Mouse (Mus musculus): ENCODE measurements around the gene Synrg. TPM values are rescaled to one million over a fixed set of nuclear protein-coding genes. Genes with fewer than 3 reads are reported as not detected.

Synrg gene
- total RNA-seq, 1 experiment from 2014 or later = 18.2 TPM

DNA sequence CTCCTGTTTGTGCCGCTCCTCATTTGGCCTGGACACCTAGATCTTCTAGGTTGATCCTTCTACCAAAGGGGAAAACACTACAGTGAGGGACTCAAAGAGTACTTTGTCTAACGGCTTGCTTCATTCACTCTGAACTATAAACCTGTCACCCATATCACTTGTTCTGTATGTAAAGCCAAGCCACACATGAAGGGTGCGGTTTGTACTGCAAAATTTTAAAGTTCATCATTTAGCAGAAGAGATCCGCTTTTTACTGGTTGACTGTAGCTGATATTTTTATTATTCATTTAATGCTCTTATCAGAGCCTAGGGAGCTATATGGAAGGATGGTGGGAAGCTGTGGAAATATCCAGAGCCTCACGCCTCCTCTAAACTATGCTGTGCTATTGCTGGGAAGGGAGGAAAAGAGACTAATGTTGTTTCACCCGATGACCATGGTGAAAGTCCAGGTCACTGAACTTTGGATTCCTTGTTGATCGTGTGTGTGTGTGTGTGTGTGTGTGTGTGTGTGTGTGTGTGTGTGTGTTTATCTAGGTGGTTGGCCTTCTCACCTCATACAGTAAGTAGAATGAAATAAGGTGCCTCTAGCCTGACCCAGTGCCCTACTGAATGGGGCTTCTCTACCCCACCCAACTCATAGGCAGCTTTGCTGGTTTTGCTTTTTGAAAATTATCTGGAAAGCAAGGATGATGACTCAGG is 52.7 kb downstream of the Synrg start:
- ATAC-seq (replicated peaks; ENCODE audit: insufficient number of reproducible peaks, low FRiP score, low TSS enrichment, poor library complexity, severe bottlenecking) = no peak

DNA sequence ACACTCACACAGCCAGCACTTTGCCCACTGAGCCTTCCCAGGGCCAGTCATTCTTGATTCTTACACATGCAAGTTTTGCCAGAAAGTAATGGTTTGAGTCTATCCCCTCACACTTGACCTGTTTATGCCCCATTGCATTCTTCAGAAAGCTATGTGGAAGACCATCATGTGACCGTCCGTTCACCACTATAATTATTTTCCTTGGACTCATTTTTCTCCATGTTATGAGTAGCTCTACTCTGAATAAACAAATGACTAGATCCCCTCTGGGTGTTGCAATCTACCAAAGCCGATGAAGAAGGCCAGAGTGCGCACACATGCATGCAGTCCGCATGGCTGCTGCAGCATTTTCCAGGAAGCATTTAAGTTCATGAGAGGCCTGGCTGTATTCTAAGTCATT is 63.0 kb downstream of the Synrg start:
- ATAC-seq (replicated peaks; ENCODE audit: insufficient number of reproducible peaks, low FRiP score, low TSS enrichment, poor library complexity, severe bottlenecking) = no peak

DNA sequence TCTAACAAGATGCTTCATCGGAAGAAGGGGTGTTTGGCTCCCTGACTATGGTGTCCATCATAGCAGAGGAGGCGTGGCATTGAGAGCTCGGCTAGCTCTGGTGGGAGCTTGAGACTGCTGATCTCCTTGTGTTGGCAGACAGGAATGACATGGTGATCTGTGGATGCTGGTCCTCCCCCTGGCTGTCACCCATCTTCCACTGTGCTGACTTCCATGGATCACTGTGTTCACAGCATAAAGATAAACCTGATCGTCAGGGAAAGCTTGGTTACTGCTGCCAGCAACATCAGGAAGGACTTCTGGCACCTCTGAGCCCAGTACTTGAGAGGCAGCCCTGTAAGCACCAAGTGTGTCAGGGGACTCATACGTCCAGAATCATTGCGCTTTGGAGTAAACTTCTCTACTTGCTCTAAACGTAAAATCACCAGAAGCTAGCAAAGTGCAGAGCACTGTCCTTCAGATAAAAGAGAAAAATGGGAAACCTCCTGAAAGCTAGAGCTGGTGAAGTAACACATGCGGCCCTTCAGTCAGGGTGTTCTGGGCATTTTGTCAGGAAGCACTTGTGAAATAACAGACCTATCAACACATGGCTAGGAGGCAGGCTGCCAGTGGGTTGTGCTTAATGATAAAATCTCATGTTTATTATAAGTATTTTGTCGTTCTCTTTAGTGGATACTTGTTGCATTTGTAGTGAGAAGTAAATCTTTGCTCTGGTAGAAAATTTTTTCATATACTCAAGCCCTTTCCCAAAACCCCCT is 64.2 kb downstream of the Synrg start:
- no peak for ATAC-seq (replicated peaks; ENCODE audit: insufficient number of reproducible peaks, low FRiP score, low TSS enrichment, poor library complexity, severe bottlenecking)

DNA sequence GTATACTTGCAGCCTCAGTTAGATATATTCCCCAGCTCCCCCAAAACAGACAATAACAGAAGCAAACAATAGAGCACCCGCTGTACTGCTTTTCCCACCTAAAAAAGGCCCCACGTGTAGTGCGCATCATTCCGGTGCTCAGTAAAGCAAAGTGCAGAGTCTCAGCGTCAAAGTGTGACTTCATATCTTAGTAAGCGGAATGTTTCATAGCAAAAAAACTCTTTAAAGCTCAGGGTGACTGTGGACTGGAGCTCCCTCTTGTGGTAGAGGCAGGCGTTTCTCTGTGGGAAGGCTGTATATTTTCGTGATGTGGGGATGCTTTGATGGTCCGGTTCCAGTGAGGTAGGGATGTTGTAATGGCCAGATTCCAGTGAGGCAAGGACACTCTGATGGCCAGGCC is 67.7 kb downstream of the Synrg start:
- no peak for ATAC-seq (replicated peaks; ENCODE audit: insufficient number of reproducible peaks, low FRiP score, low TSS enrichment, poor library complexity, severe bottlenecking)

- ATAC-seq (replicated peaks; ENCODE audit: insufficient number of reproducible peaks, low FRiP score, low TSS enrichment, poor library complexity, severe bottlenecking) = no peak
Observed at GRCm38 (mm10) chr11:84032559-84032958, 68.3 kb downstream of the Synrg start.

DNA sequence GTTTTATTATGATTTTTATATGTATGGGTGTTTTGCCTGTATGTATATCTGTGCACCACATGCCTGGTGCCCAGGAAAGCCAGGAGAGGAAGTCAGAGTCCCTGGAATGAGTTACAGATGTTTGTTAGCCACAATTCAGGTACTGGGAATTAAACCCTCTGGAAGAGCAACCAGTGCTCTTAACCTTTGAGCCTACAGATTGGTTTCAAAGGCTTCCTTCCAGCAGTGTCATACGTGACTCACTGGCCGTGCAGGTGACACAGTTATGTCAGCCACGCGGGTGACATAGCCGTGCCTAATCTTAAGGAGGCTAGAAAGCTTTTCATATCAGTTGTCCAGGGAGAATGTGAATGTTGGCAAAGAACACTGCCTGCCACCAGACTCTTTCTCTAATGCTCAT is 69.4 kb downstream of the Synrg start:
- ATAC-seq (replicated peaks; ENCODE audit: insufficient number of reproducible peaks, low FRiP score, low TSS enrichment, poor library complexity, severe bottlenecking) = no peak

DNA sequence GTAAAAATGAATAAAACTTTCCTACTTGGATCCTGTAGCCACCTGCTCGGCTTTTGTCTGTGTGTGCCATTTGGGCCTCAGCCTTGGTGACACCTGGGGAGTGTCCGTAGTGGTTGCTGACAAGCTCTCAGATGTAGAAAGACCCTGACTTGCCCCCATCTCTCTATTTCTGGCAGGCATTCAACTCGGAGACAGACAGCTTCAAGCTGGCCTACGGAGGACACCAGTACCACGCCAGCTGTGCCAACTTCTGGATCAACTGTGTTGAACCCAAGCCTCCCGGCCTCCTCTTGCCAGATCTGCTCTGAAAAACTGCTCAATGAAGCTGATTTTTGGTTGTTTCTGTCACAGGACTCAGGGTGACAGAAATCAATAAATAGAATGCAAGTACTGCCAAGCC is 76.4 kb downstream of the Synrg start:
- no peak for ATAC-seq (replicated peaks; ENCODE audit: insufficient number of reproducible peaks, low FRiP score, low TSS enrichment, poor library complexity, severe bottlenecking)

GRCm38 (mm10) chr11:84042808-84043762 is 78.9 kb downstream of the Synrg start:
- no peak for ATAC-seq (replicated peaks; ENCODE audit: insufficient number of reproducible peaks, low FRiP score, low TSS enrichment, poor library complexity, severe bottlenecking)

- no peak for ATAC-seq (replicated peaks; ENCODE audit: insufficient number of reproducible peaks, low FRiP score, low TSS enrichment, poor library complexity, severe bottlenecking)
Observed at GRCm38 (mm10) chr11:84044988-84045387, 80.8 kb downstream of the Synrg start.

DNA sequence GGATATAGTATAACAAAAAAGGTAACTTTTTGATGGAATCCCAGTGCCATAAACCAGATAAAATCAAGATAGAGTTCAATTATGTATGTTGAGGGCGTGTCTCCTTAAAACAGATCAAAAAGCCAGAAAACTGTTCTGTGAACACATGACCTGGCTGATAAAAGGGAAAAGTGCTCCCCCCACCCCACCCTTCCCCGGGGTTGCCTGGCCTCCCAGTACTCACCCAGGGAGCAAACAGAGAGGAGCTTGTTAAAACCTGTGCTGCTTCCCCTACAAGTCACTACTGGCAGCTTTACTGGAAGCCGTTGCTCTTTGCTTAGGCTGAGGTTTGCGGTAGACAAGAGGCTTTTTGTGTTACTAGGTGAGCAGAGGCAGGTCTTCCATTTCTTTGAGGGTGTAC is 83.0 kb downstream of the Synrg start:
- no peak for ATAC-seq (replicated peaks; ENCODE audit: insufficient number of reproducible peaks, low FRiP score, low TSS enrichment, poor library complexity, severe bottlenecking)

DNA sequence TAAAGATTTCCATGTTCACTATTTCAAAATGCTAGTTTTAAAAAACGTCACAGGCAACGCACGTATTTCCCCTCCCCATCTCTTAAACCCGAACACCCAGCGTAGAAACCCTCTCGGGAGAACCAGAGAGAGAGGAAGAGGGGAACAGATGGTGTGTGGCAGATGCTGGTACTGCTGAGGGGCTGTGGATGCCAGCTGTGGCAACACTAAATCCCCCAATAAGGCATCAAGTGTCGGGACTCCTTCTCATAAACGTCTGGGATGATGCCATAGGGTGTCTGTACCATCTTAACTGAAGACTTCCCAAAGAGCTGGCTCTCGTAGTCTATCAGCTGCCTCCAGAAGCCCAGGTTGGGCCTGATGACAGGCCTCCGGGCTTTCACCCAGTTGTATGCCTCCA is 84.2 kb downstream of the Synrg start:
- no peak for ATAC-seq (replicated peaks; ENCODE audit: insufficient number of reproducible peaks, low FRiP score, low TSS enrichment, poor library complexity, severe bottlenecking)

- no peak for ATAC-seq (replicated peaks; ENCODE audit: insufficient number of reproducible peaks, low FRiP score, low TSS enrichment, poor library complexity, severe bottlenecking)
Observed at GRCm38 (mm10) chr11:84053055-84053454, 88.8 kb downstream of the Synrg start.

- no peak for ATAC-seq (replicated peaks; ENCODE audit: insufficient number of reproducible peaks, low FRiP score, low TSS enrichment, poor library complexity, severe bottlenecking)
Observed at GRCm38 (mm10) chr11:84053524-84054163, 89.4 kb downstream of the Synrg start.

GRCm38 (mm10) chr11:84057418-84057817 is 93.2 kb downstream of the Synrg start:
- no peak for ATAC-seq (replicated peaks; ENCODE audit: insufficient number of reproducible peaks, low FRiP score, low TSS enrichment, poor library complexity, severe bottlenecking)

DNA sequence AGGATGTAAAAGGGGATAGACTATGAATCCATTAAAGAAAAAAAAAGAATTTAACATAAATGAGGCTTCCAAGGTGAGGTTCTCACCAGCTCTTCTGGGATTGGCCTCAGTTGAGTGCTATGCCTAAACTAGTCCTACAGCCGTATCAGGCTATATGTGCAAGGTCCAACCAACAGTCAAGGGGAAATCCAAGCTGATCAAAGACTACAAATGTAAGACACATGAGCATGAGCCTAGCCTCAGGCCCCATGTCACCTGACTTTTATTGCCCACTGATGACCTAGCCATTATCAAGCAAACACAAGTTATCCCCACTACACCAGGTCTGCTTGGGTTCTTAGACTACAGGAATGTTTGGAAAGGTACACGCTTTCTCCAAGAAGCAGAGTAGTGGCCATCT is 95.6 kb downstream of the Synrg start:
- ATAC-seq (replicated peaks; ENCODE audit: insufficient number of reproducible peaks, low FRiP score, low TSS enrichment, poor library complexity, severe bottlenecking) = no peak

- no peak for ATAC-seq (replicated peaks; ENCODE audit: insufficient number of reproducible peaks, low FRiP score, low TSS enrichment, poor library complexity, severe bottlenecking)
Observed at GRCm38 (mm10) chr11:84060635-84061034, 96.4 kb downstream of the Synrg start.

GRCm38 (mm10) chr11:84061881-84062280 is 97.7 kb downstream of the Synrg start:
- no peak for ATAC-seq (replicated peaks; ENCODE audit: insufficient number of reproducible peaks, low FRiP score, low TSS enrichment, poor library complexity, severe bottlenecking)

DNA sequence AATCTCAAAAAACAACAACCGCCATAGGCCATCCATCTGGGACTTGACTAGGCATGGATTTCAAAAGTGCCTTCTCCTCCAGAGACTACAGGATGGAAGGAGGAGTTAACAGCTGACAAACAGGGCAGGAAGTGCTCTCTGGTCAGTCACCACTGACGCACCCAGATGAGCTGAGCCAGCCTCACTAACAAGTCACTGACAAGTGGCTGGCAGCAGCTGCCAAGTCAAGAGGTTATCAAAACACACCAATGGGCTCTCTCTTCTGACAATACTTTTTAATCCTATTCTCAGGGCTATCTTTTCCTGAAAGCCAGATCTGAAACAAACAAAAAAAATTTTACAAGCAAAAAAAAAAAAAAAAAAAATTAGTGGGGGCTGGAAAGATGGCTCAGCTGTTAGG is 98.6 kb downstream of the Synrg start:
- no peak for ATAC-seq (replicated peaks; ENCODE audit: insufficient number of reproducible peaks, low FRiP score, low TSS enrichment, poor library complexity, severe bottlenecking)

GRCm38 (mm10) chr11:84063631-84064209 is 99.5 kb downstream of the Synrg start:
- ATAC-seq (replicated peaks; ENCODE audit: insufficient number of reproducible peaks, low FRiP score, low TSS enrichment, poor library complexity, severe bottlenecking) = no peak
